Mouse (Mus musculus) heart, embryonic 10.5 days (tissue): ENCODE measurements around the gene Zkscan5. TPM values are rescaled to one million over a fixed set of nuclear protein-coding genes. Genes with fewer than 3 reads are reported as not detected.
A peak's percentile ranks its signal among the peaks of the same experiment; 100 is the strongest.

Source experiments
- DNase-seq: peaks from one replicate; pipeline ENCODE4 v3.0.0-alpha.2; 2017; ENCODE audit warnings: low spot score
- H3K27ac ChIP-seq: fragments of 300-500 bp; sonication (generic); 2 replicates; pipeline ENCODE4 v1.5.1; 2016; ENCODE audit warnings: mild to moderate bottlenecking
- H3K27me3 ChIP-seq: fragments of 300-500 bp; sonication (generic); 2 replicates; pipeline ENCODE4 v1.6.1; 2016; ENCODE audit warnings: mild to moderate bottlenecking; ENCODE audit not compliant: poor library complexity, insufficient read depth, severe bottlenecking
- H3K36me3 ChIP-seq: fragments of 300-500 bp; sonication (generic); 2 replicates; pipeline ENCODE4 v1.6.1; 2016; ENCODE audit warnings: mild to moderate bottlenecking, moderate library complexity
- H3K4me1 ChIP-seq: fragments of 300-500 bp; sonication (generic); 2 replicates; pipeline ENCODE4 v1.6.1; 2016; ENCODE audit warnings: mild to moderate bottlenecking
- H3K4me3 ChIP-seq: fragments of 300-500 bp; sonication (generic); 2 replicates; pipeline ENCODE4 v1.5.1; 2016; ENCODE audit warnings: mild to moderate bottlenecking, moderate library complexity
- H3K9me3 ChIP-seq: fragments of 300-500 bp; sonication (generic); 2 replicates; pipeline ENCODE4 v1.6.1; 2016; ENCODE audit warnings: mild to moderate bottlenecking, moderate library complexity
- WGBS: fragments of 180-500 bp; shearing (Covaris S2); methylation state at CpG from one replicate; pipeline ENCODE4 v1.1.7; 2016; 5-methylcytosine and 5-hydroxymethylcytosine counted together
- polyA plus RNA-seq: library from polyadenylated mRNA; unstranded; fragments of >200 nt; fragmentation: Nextera tagmentation; extraction: Ambion mirVana; gene quantifications from 2 replicates; pipeline ENCODE4 v1.2.1, GENCODE M21; 2016

Gene Zkscan5
- 10.9 and 11.8 TPM in 2 replicates for polyA plus RNA-seq

DNA sequence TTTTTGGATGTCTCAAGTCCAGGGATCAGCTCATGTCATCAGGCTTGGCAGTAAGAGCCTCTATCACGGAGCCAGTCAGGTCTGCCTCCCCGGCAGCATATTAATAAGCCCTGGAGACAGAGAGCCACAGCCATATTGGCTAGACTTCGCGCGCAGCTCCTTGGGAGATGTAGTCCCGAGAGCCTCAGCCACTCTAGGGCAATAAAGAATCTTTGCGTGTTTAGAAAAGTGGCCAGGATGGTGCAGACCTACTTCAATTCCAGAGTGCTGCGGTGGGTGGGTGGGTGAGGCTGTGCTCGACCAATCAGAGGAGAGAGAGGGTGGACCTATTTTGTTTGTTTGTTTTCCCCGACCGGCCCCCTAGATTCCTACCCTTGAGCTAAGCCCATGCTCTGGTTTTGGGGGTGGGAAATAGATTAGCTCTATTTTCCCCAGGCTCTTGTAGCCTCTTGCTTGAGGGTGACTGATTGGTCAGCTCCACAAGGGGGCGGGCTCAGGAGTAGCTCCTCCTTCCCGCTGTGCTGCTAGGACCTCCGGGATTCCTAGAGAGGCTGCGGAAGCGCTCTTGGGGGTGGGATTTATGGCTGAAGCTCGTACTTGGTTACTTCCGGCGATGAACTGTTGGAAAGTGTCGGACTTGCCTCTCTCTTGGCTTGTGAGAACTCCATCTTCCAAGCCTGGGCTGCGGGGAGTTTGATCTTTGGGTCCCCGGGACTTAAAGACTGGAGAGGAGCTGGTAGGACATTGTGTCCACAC, at the start of gene Zkscan5:
Gene Zkscan5, plus strand, starts transcription at position 627 of the 756 bp plus-strand sequence.
- Histone ChIP-seq H3K9me3 (no peaks in the 10 kb centered on the region), H3K27ac (peak within 1 kb of the TSS; percentile 89), H3K36me3 (peaks cover 22% of the 10 kb centered on the region), H3K4me1 (peaks cover 23% of the 10 kb centered on the region), H3K27me3 (no peaks in the 10 kb centered on the region), H3K4me3 (peak within 1 kb of the TSS; percentile 68)
- DNase-seq = peak; percentile 100
- under 1% methylated on average over 22 of the region's 22 CpGs for WGBS

DNA sequence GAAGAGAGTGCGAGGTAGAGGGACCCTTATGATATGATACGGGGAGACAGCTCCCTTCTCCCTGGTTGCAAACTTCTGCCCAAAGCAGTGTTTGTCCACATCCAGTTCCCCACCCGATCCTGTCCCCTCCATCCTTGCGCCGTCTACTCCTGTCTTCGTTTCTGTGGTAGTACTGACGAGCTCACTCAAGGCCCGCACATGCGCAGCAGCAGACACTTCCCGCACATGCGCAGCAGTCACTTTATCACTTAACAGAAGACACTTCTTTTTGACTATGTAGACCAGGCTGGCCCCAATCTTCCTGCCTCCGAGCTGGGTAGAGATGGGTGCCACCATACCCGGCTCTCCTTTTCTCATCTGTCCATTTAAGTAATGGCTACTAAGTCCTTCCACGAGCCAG, 43.0 kb upstream of the Zkscan5 start:
- Histone ChIP-seq H3K4me3 (no peak overlapping the region), H3K9me3 (no peaks in the 10 kb centered on the region), H3K27ac (no peak overlapping the region), H3K4me1 (peaks cover 13% of the 10 kb centered on the region; the same call in 1 of the 2 replicates), H3K36me3 (peaks cover 79% of the 10 kb centered on the region), H3K27me3 (no peaks in the 10 kb centered on the region)
- WGBS = 94% methylated on average over 14 of the region's 14 CpGs
- DNase-seq = no peak

DNA sequence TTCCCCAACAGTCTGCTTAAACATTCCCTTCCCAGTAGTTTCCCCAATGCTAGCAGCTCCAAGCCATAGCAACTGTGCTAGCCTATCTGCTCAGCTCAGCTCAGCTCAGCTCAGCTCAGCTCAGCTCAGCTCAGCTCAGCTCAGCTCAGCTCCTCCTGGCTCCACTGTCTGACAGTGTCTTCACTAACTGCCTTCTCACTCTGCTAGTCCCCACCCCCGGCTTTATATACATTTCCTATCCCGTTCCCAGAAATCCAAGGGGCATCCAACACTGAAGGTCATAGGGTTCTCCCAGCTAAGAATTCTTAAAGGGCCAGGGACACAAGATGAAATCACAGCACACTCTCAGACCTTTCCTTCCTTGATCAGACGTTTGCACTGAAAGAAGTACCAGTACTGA, 39.7 kb upstream of the Zkscan5 start:
- H3K4me1 ChIP-seq = peaks cover 30% of the 10 kb centered on the region
- H3K27me3 ChIP-seq = no peaks in the 10 kb centered on the region
- peaks cover 52% of the 10 kb centered on the region for H3K36me3 ChIP-seq
- 0 out of 2 replicates have a peak overlapping the region, but pooled peaks have one; percentile 10 for H3K4me3 ChIP-seq
- no peak for DNase-seq
- no peaks in the 10 kb centered on the region for H3K9me3 ChIP-seq
- H3K27ac ChIP-seq = no peak overlapping the region
- 58% methylated on average over 3 of the region's 3 CpGs for WGBS

DNA sequence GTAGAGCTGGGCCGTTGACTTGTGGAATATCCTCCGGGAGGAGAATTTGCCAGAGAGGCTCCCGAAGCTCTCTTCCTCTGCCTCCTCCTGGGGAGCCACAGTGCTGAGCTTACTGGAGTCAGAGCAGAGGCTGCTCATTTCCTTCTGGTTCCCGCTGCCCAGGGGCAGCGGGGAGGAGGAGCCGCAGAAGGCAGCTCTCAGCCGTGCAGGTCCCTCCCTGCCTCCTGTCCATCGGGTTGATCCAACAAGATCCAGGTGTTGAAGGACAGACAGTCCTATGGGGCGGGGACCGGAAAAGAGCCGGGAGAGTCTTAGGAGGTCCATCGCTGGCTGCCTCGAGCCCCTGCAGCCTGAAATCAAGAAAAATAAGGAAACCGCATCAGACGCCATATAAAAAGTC, 39.2 kb upstream of the Zkscan5 start:
- H3K4me1 ChIP-seq = peaks cover 30% of the 10 kb centered on the region
- WGBS = 84% methylated on average over 15 of the region's 15 CpGs
- H3K27me3 ChIP-seq = no peaks in the 10 kb centered on the region
- DNase-seq = no peak
- H3K36me3 ChIP-seq = peaks cover 50% of the 10 kb centered on the region
- H3K4me3 ChIP-seq = no peak overlapping the region
- no peaks in the 10 kb centered on the region for H3K9me3 ChIP-seq
- H3K27ac ChIP-seq = no peak overlapping the region

DNA sequence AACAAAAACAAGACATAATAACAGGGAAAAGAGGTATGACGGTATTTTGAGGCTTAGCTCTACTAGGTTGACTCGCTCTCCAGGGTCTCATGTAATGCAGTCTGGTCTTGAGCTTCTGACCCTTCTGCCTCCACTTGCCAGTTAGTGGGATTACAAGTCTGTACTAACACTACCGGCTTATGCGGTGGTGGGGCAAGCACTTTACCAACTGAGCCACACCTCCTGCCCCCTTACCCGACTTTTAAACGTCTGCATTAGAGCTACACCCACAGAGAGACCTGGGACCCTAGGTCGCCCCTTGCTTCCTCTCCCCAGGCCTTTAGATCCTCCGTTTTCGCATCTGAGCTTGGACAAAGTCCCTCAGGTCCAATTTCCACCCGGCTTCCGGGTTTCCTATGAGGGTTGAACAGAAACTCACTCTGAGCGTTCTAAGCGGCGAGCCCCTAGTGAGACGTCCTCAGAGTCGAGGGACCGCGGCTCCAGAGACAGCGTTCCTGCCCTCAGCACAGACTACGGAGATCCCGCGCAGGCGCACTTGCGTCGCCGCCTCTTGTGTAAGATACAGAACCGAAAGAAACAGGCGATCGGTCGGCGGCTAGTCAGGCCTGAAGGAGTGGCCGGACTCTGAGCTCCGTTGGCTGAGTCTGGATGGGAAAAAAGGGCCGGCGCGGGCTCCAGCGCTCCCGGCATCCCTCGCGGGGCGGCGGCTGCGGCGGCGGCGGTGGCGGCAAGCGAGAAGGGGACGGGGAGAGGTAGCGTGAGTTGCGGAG, 37.6 kb upstream of the Zkscan5 start, which contains the start of the genes Ptcd1 and Cpsf4:
Gene Ptcd1, minus strand, starts transcription at position 573 of the 770 bp plus-strand sequence.
Gene Cpsf4, plus strand, starts transcription at position 678 of the 770 bp plus-strand sequence.
- Histone ChIP-seq H3K27me3 (no peaks in the 10 kb centered on the region), H3K4me3 (peak within 1 kb of the TSS; percentile 84), H3K27ac (peak within 1 kb of the TSS; percentile 91), H3K9me3 (no peaks in the 10 kb centered on the region), H3K4me1 (peaks cover 30% of the 10 kb centered on the region), H3K36me3 (peaks cover 51% of the 10 kb centered on the region)
- peak; percentile 100 for DNase-seq
- 1% methylated on average over 51 of the region's 51 CpGs for WGBS

DNA sequence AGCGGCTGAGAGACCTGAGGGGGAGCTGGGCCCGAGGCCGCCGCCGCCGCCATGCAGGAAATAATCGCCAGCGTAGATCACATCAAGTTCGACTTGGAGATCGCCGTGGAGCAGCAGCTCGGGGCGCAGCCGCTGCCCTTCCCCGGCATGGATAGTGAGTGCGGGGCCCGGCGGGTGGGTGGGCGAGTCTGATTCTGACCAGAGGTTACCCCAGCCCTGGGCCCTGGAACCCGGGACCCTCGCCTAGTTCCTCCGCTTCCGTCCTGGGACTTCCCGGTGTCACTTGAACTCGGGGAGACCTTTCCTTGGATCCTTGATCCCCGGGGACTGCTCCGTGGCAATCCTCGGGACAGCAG, 37.1 kb upstream of the Zkscan5 start:
- Histone ChIP-seq H3K27me3 (no peaks in the 10 kb centered on the region), H3K9me3 (no peaks in the 10 kb centered on the region), H3K27ac (peak overlapping the region; percentile 91), H3K4me3 (peak overlapping the region; percentile 84), H3K4me1 (peaks cover 30% of the 10 kb centered on the region), H3K36me3 (peaks cover 52% of the 10 kb centered on the region)
- WGBS = under 1% methylated on average over 28 of the region's 28 CpGs
- DNase-seq = no peak

DNA sequence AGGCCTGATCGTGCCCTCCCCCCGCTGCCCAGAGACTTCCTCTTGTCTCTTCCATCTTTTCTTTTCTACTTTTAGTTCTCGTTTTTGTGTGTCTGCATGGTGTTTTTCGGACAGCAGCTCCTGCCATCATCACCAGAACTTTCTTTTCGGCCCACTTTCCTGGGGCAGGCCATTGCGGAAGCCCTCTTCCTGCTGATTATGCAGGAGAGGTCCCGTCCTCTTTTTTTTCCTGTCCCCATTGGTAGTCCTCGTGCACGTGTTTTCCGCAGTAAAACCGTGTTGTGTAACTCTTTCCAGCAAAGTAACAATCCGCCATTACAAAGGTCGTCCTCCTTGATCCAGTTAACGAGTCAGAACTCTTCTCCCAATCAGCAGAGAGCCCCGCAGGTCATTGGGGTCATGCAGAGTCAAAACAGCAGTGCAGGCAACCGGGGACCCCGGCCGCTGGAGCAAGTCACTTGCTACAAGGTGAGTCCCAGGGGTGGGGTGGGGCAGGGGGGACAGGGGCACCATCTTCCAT, 25.8 kb upstream of the Zkscan5 start:
- no peak for DNase-seq
- no peak overlapping the region for H3K4me3 ChIP-seq
- peaks cover 100% of the 10 kb centered on the region for H3K36me3 ChIP-seq
- H3K27me3 ChIP-seq = no peaks in the 10 kb centered on the region
- 0 out of 2 replicates have a peak, but pooled peaks cover 3% of the 10 kb centered on the region for H3K4me1 ChIP-seq
- WGBS = 89% methylated on average over 18 of the region's 18 CpGs
- H3K27ac ChIP-seq = no peak overlapping the region
- H3K9me3 ChIP-seq = no peaks in the 10 kb centered on the region

DNA sequence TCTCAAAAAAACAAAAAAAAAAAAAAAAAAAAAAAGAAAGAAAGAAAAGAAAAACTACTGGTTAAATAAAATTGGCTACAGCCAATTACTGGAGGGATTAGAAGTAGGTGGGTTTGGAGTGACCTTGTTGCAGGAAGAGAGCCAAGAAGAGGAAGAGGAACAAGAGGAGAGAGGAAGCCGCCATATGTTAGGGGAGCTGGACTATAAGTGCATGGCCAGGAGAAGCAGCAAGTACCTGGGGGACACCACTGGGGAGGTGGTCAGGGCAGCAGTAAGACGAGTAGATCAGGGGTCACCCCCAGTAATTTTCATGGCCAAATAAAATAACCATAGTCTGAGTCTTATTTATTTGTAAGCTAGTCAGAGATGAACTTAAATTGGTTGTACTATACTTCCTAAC, 19.1 kb upstream of the Zkscan5 start:
- H3K9me3 ChIP-seq = no peaks in the 10 kb centered on the region
- 94% methylated on average over 2 of the region's 2 CpGs for WGBS
- H3K36me3 ChIP-seq = peaks cover 88% of the 10 kb centered on the region
- H3K27ac ChIP-seq = no peak overlapping the region
- H3K4me3 ChIP-seq = no peak overlapping the region
- H3K4me1 ChIP-seq = peaks cover 12% of the 10 kb centered on the region
- DNase-seq = no peak
- no peaks in the 10 kb centered on the region for H3K27me3 ChIP-seq

DNA sequence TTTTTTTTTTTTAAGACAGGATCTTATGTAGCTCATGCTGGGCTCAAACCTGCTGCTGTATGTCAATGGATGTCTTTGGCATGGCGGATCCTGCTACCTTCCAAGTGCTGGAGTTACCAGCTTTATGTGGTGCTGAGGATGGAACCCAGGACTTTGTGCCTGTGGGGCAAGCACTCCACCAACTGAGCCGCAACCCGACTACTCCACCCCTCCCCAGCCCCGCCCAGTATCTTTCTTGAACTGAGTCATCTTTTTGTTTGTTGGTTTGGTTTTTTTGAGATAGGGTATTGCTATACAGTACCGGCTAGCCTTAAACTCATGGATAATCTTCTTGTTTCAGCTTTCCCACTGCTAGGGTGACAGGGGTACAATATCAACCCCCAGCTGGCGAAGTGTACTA, 14.9 kb upstream of the Zkscan5 start:
- H3K27ac ChIP-seq = no peak overlapping the region
- H3K9me3 ChIP-seq = no peaks in the 10 kb centered on the region
- H3K27me3 ChIP-seq = no peaks in the 10 kb centered on the region
- H3K36me3 ChIP-seq = peaks cover 52% of the 10 kb centered on the region
- no peak for DNase-seq
- H3K4me3 ChIP-seq = no peak overlapping the region
- peaks cover 19% of the 10 kb centered on the region for H3K4me1 ChIP-seq
- WGBS = 89% methylated on average over 6 of the region's 6 CpGs

DNA sequence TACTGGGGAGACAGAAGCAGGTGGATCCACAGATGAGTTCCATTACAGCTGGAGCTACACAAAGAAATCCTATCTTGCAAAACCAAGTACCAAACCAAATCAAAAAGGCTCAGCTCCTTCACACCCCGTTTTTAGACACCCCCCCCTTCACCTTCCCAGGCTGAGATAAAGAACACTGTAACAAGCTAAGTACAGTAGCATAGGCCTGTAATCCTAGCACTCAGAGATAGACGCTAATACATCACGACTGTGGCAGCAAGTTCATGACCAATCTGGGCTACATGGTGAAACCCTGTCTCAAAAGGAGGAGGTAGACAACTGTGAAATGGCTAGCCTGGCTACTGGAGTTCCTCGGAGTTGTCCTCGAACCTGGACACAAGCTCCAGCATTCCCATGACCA, 14.0 kb upstream of the Zkscan5 start:
- Histone ChIP-seq H3K27me3 (no peaks in the 10 kb centered on the region), H3K36me3 (peaks cover 52% of the 10 kb centered on the region), H3K4me3 (peak overlapping the region; percentile 90), H3K27ac (peak overlapping the region; percentile 97), H3K9me3 (no peaks in the 10 kb centered on the region), H3K4me1 (peaks cover 19% of the 10 kb centered on the region)
- WGBS = 35% methylated on average over 5 of the region's 5 CpGs
- DNase-seq = no peak

DNA sequence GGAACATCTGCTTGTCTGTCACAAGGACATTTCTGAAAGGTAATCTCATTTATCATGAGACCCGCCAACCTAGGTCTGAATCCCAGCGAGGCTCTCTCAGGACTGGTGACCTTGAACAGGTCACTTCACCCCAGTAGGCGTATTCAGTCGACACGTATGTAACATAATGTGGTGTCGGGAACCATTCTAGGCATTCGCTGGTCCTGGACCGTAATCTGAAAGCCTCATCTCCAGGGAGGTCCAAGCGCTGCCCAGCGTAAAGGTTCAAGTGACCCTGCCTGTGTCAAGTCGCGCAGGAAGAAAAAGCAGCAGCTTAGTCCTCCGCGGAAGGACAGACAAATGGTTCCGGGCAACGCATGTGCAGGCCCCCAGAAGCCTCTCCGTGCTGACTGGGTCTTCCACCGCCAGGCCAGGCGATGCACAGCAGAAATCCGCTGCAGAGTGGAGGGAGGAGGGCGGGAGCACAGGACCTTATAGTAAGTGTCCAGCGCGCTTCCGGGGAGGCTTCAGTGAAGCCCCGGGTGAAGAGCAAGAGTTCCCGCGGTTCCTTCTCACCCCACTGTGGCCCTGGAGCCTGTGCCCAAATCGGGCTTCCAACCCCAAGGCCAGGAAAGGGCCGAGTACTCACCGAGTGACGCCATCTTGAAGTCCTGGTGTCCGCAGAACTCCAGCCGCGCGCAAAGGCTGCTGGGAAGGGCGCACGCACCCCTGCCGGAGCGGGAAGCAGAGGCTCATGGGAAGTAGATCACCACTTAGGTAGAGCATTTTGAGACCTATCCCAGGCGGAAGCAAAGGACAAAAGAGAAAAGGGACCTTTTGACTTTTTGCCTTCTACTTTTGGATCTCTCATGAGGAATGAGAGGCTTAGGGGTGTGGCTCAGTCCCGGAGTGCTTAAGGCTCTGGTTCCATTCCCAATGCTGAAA, 13.2 kb upstream of the Zkscan5 start:
- peak overlapping the region; percentile 97 for H3K27ac ChIP-seq
- H3K9me3 ChIP-seq = no peaks in the 10 kb centered on the region
- H3K36me3 ChIP-seq = peaks cover 52% of the 10 kb centered on the region
- H3K4me1 ChIP-seq = peaks cover 19% of the 10 kb centered on the region
- peak overlapping the region; percentile 90 for H3K4me3 ChIP-seq
- no peaks in the 10 kb centered on the region for H3K27me3 ChIP-seq
- DNase-seq = peak; percentile 97
- WGBS = under 1% methylated on average over 41 of the region's 41 CpGs

DNA sequence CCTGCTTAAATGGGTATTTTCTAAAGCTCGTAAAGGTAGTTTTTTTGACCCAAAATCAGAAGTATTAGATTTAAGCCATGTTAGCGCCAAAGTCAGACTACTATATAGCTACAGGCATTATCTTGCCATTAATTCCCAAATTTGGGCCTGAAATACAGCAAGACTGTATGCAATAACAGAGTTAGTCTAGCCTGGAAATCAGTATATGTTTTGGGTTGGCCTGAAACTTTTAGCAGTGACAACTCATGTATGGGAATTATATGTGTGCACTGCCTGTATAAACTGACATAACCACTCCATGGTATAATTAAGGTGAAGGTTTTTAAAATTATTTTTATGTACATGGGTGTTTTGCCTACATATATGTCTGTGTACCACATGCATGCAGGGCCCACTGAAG, 12.4 kb upstream of the Zkscan5 start, which contains the start of gene Atp5j2:
Gene Atp5j2, minus strand, starts transcription at position 101 of the 400 bp plus-strand sequence.
- DNase-seq = no peak
- Histone ChIP-seq H3K4me1 (peaks cover 19% of the 10 kb centered on the region), H3K27me3 (no peaks in the 10 kb centered on the region), H3K36me3 (peaks cover 47% of the 10 kb centered on the region), H3K4me3 (peak within 1 kb of the TSS; percentile 90), H3K27ac (peak within 1 kb of the TSS; percentile 97), H3K9me3 (no peaks in the 10 kb centered on the region)
- WGBS = 88% methylated on average over 2 of the region's 2 CpGs
